Mouse (Mus musculus) liver (tissue): Measurements from ENCODE around the gene Nudc.

Source experiments
- DNase-seq: peaks from one replicate; pipeline ENCODE4 v3.0.0-alpha.2; 2020; ENCODE audit warnings: mixed read lengths

The Nudc gene

GRCm38 (mm10) chr4:133545272-133546231 lies at the start of gene Nudc:
Gene Nudc (minus strand): TSS chr4:133545996.
- DNase-seq: peak; percentile 96

- no peak for DNase-seq
Measured at GRCm38 (mm10) chr4:133595538-133595937, 49.7 kb upstream of the Nudc start.

- peak; percentile 71 for DNase-seq
Measured at GRCm38 (mm10) chr4:133592570-133592969, 46.8 kb upstream of the Nudc start.

- peak; percentile 85 for DNase-seq
Measured at GRCm38 (mm10) chr4:133584059-133584951, 38.5 kb upstream of the Nudc start, which contains the start of gene Gpn2. Gene Gpn2 (plus strand): TSS chr4:133584362.

GRCm38 (mm10) chr4:133583690-133584058 lies 37.9 kb upstream of the Nudc start:
- DNase-seq: no peak

- no peak for DNase-seq
Measured at GRCm38 (mm10) chr4:133577983-133578382, 32.2 kb upstream of the Nudc start.

- no peak for DNase-seq
Measured at GRCm38 (mm10) chr4:133574843-133575202, 29.0 kb upstream of the Nudc start.

GRCm38 (mm10) chr4:133574070-133574842 lies 28.5 kb upstream of the Nudc start, which contains the start of gene Gpatch3:
Gene Gpatch3 (plus strand): TSS chr4:133574745.
- peak; percentile 91 for DNase-seq

GRCm38 (mm10) chr4:133570066-133570466 lies 24.3 kb upstream of the Nudc start:
- no peak for DNase-seq

- no peak for DNase-seq
Measured at GRCm38 (mm10) chr4:133569291-133570065, 23.7 kb upstream of the Nudc start.

- DNase-seq: no peak
Measured at GRCm38 (mm10) chr4:133567251-133567650, 21.5 kb upstream of the Nudc start.

- DNase-seq: no peak
Measured at GRCm38 (mm10) chr4:133563123-133563571, 17.4 kb upstream of the Nudc start.

- DNase-seq: no peak
Measured at GRCm38 (mm10) chr4:133561622-133562021, 15.8 kb upstream of the Nudc start.

GRCm38 (mm10) chr4:133559846-133560245 lies 14.1 kb upstream of the Nudc start:
- no peak for DNase-seq

- DNase-seq: peak; percentile 54
Measured at GRCm38 (mm10) chr4:133557041-133557717, 11.4 kb upstream of the Nudc start.

GRCm38 (mm10) chr4:133553448-133554330 lies 7.9 kb upstream of the Nudc start:
- DNase-seq: no peak

- peak; percentile 50 for DNase-seq
Measured at GRCm38 (mm10) chr4:133552768-133553447, 7.1 kb upstream of the Nudc start, which contains the start of gene Nr0b2. Gene Nr0b2 (plus strand): TSS chr4:133553376.

- DNase-seq: no peak
Measured at GRCm38 (mm10) chr4:133552029-133552428, 6.2 kb upstream of the Nudc start.

GRCm38 (mm10) chr4:133536652-133537051 lies 9.1 kb downstream of the Nudc start:
- DNase-seq: no peak
